ENCODE assay signal across 9 mouse cellular contexts in genomic region chr1:88318531-88319060, GRCm38 (mm10). TPM values are rescaled to one million over a fixed set of nuclear protein-coding genes. Genes with fewer than 3 reads are reported as not detected.
DNase-seq lines count a peak whose midpoint lies in the region; ATAC-seq and TF ChIP-seq lines count a peak whose summit lies in the region.
"Had no signal": no experiment of that assay in that cellular context is flagged by ENCODE, and none has a peak within 500 bp of the region (broad histone marks: within the 10 kb centered on the region; RNA-seq: fewer than 3 reads in every experiment).

No protein-coding gene starts in this region.

- no peak overlapping the region for H3K27ac ChIP-seq in hindbrain, embryonic 11.5 days (ENCODE audit: low read depth, low read length)
- no peak overlapping the region for H3K27ac ChIP-seq in hindbrain, embryonic 16.5 days (ENCODE audit: low read depth, low read length)
- no peak overlapping the region for H3K27ac ChIP-seq in cortical plate, adult 2 months (ENCODE audit: insufficient read depth, low read length)
- no peak overlapping the region for H3K27ac ChIP-seq in neural tube, embryonic 11.5 days (ENCODE audit: low read depth, low read length)
- no peak overlapping the region for H3K27ac ChIP-seq in forebrain, embryonic 15.5 days (replicated peaks)
- H3K27ac ChIP-seq: limb, embryonic 12.5 days had no signal

- TF ChIP-seq POLR2A in cortical plate, adult 2 months (IDR thresholded peaks at IDR 0.05; ENCODE audit: extremely low read depth, insufficient read depth, low read length), result no peak

- peak; percentile 26 for TF ChIP-seq CTCF in C2C12 (IDR thresholded peaks at IDR 0.05; ENCODE audit: control insufficient read depth, insufficient read depth, insufficient read length)
- TF ChIP-seq CTCF in cortical plate, adult 2 months (IDR thresholded peaks at IDR 0.05; ENCODE audit: extremely low read depth, insufficient read depth, low read length), result peak; percentile 80

- H3K9me3 ChIP-seq in hindbrain, embryonic 11.5 days (ENCODE audit: control insufficient read depth, low read length), result no peaks in the 10 kb centered on the region
- no peaks in the 10 kb centered on the region for H3K9me3 ChIP-seq in hindbrain, embryonic 16.5 days (ENCODE audit: control insufficient read depth, low read length)
- no peaks in the 10 kb centered on the region for H3K9me3 ChIP-seq in neural tube, embryonic 11.5 days (ENCODE audit: control insufficient read depth, low read length)
- H3K9me3 ChIP-seq in forebrain, embryonic 15.5 days, result no peaks in the 10 kb centered on the region
- H3K9me3 ChIP-seq: limb, embryonic 12.5 days had no signal

- no peak overlapping the region for H3K4me3 ChIP-seq in hindbrain, embryonic 11.5 days (ENCODE audit: low read depth, low read length)
- no peak overlapping the region for H3K4me3 ChIP-seq in hindbrain, embryonic 16.5 days (ENCODE audit: low read length)
- no peak overlapping the region for H3K4me3 ChIP-seq in C2C12 (ENCODE audit: insufficient read depth, poor library complexity, severe bottlenecking)
- H3K4me3 ChIP-seq in cortical plate, adult 2 months (ENCODE audit: insufficient read depth, low read length), result no peak overlapping the region
- no peak overlapping the region for H3K4me3 ChIP-seq in neural tube, embryonic 11.5 days (ENCODE audit: low read depth, low read length)
- no peak overlapping the region for H3K4me3 ChIP-seq in forebrain, embryonic 15.5 days
- H3K4me3 ChIP-seq: limb, embryonic 12.5 days had no signal

- no peak overlapping the region for H3ac ChIP-seq in C2C12 (ENCODE audit: control insufficient read depth, insufficient read length, low read depth)

- H3K79me2 ChIP-seq in C2C12 (ENCODE audit: control insufficient read depth, insufficient read depth), result no peaks in the 10 kb centered on the region

- no peak for ATAC-seq in hindbrain, embryonic 11.5 days (ENCODE audit: low FRiP score)
- ATAC-seq in hindbrain, embryonic 16.5 days, result no peak
- no peak for ATAC-seq in neural tube, embryonic 11.5 days (ENCODE audit: insufficient read depth, low FRiP score, low TSS enrichment)
- no peak for ATAC-seq in forebrain, embryonic 15.5 days (replicated peaks)

- H3K4me2 ChIP-seq in hindbrain, embryonic 11.5 days (replicated peaks; ENCODE audit: low read depth, low read length), result no peak overlapping the region
- no peak overlapping the region for H3K4me2 ChIP-seq in hindbrain, embryonic 16.5 days (ENCODE audit: low read length)
- no peak overlapping the region for H3K4me2 ChIP-seq in neural tube, embryonic 11.5 days (ENCODE audit: low read depth)
- H3K4me2 ChIP-seq in forebrain, embryonic 15.5 days (replicated peaks), result no peak overlapping the region
- H3K4me2 ChIP-seq: limb, embryonic 12.5 days had no signal

- no peaks in the 10 kb centered on the region for H3K79me3 ChIP-seq in C2C12 (ENCODE audit: low read depth)

- H3K9ac ChIP-seq in hindbrain, embryonic 11.5 days (ENCODE audit: low read depth, low read length), result no peak overlapping the region
- H3K9ac ChIP-seq in hindbrain, embryonic 16.5 days (ENCODE audit: low read depth, low read length), result no peak overlapping the region
- H3K9ac ChIP-seq in neural tube, embryonic 11.5 days (ENCODE audit: low read length), result no peak overlapping the region
- no peak overlapping the region for H3K9ac ChIP-seq in forebrain, embryonic 15.5 days (replicated peaks)
- H3K9ac ChIP-seq: limb, embryonic 12.5 days had no signal

- no peaks in the 10 kb centered on the region for H3K4me1 ChIP-seq in hindbrain, embryonic 11.5 days (replicated peaks; ENCODE audit: control insufficient read depth, insufficient read depth, low read length)
- no peaks in the 10 kb centered on the region for H3K4me1 ChIP-seq in hindbrain, embryonic 16.5 days (ENCODE audit: control insufficient read depth, insufficient read depth, low read depth, low read length)
- H3K4me1 ChIP-seq in cortical plate, adult 2 months (ENCODE audit: control insufficient read depth, insufficient read depth, low read length), result no peaks in the 10 kb centered on the region; the same call in 1 of the 2 replicates
- no peaks in the 10 kb centered on the region for H3K4me1 ChIP-seq in neural tube, embryonic 11.5 days (ENCODE audit: control insufficient read depth, insufficient read depth, low read length)
- no peaks in the 10 kb centered on the region for H3K4me1 ChIP-seq in forebrain, embryonic 15.5 days
- H3K4me1 ChIP-seq: limb, embryonic 12.5 days had no signal

- H3K36me3 ChIP-seq in hindbrain, embryonic 11.5 days (ENCODE audit: control insufficient read depth, insufficient read depth, low read length), result no peaks in the 10 kb centered on the region
- no peaks in the 10 kb centered on the region for H3K36me3 ChIP-seq in hindbrain, embryonic 16.5 days (ENCODE audit: control insufficient read depth, insufficient read depth, low read length)
- H3K36me3 ChIP-seq in C2C12 (ENCODE audit: control insufficient read depth, insufficient read depth), result no peaks in the 10 kb centered on the region
- H3K36me3 ChIP-seq in neural tube, embryonic 11.5 days (ENCODE audit: control insufficient read depth, insufficient read depth, low read length), result no peaks in the 10 kb centered on the region
- no peaks in the 10 kb centered on the region for H3K36me3 ChIP-seq in forebrain, embryonic 15.5 days
- H3K36me3 ChIP-seq: limb, embryonic 12.5 days had no signal

- DNase-seq in hindbrain, embryonic 11.5 days (ENCODE audit: low spot score), result peak; percentile 83
- DNase-seq in adipocyte (ENCODE audit: low spot score), result peak; percentile 69
- DNase-seq in layer of hippocampus, adult 9-10 months (ENCODE audit: low spot score), result peak; percentile 47
- DNase-seq in neural tube, embryonic 11.5 days (ENCODE audit: low spot score), result peak; percentile 63

- 76% methylated on average over 6 of the region's 6 CpGs for WGBS in hindbrain, embryonic 11.5 days
- WGBS in hindbrain, embryonic 16.5 days, result 73% methylated on average over 6 of the region's 6 CpGs
- 78% methylated on average over 6 of the region's 6 CpGs for WGBS in neural tube, embryonic 11.5 days
- WGBS in forebrain, embryonic 15.5 days, result 75% methylated on average over 6 of the region's 6 CpGs

- no peaks in the 10 kb centered on the region for H3K27me3 ChIP-seq in hindbrain, embryonic 11.5 days (ENCODE audit: control insufficient read depth, insufficient read depth, low read length)
- no peaks in the 10 kb centered on the region for H3K27me3 ChIP-seq in hindbrain, embryonic 16.5 days (replicated peaks; ENCODE audit: control insufficient read depth, insufficient read depth, low read length)
- no peaks in the 10 kb centered on the region for H3K27me3 ChIP-seq in C2C12 (ENCODE audit: control insufficient read depth, insufficient read depth, insufficient read length)
- no peaks in the 10 kb centered on the region for H3K27me3 ChIP-seq in neural tube, embryonic 11.5 days (ENCODE audit: control insufficient read depth, insufficient read depth, low read length)
- no peaks in the 10 kb centered on the region for H3K27me3 ChIP-seq in forebrain, embryonic 15.5 days
- H3K27me3 ChIP-seq: limb, embryonic 12.5 days had no signal

TF ChIP-seq in C2C12, 6 proteins besides CTCF, POLR2A, EP300 and RAD21:
- TF ChIP-seq MAX (IDR thresholded peaks at IDR 0.05) (no peak), CEBPB (IDR thresholded peaks at IDR 0.05; ENCODE audit: low read depth) (no peak), MYOD1 (IDR thresholded peaks at IDR 0.05; ENCODE audit: control insufficient read depth, insufficient read length, low read depth) (no peak), FOSL1 (IDR thresholded peaks at IDR 0.05; ENCODE audit: insufficient read depth, low read length, poor library complexity, severe bottlenecking) (no peak), USF1 (IDR thresholded peaks at IDR 0.05; ENCODE audit: low read depth) (no peak), MYOG (IDR thresholded peaks at IDR 0.05; ENCODE audit: control insufficient read depth, extremely low read depth, insufficient read length) (no peak)

RNA-seq across cellular contexts. Expression of gene Trpm8, which starts 41.1 kb away (rescaled TPM):
- not detected in 2 replicates for polyA plus RNA-seq in hindbrain, embryonic 11.5 days (2014; fragmentation: Nextera tagmentation; extraction: Ambion mirVana)
- polyA plus RNA-seq in hindbrain, embryonic 16.5 days (2015; fragmentation: Nextera tagmentation; extraction: Ambion mirVana), result 0.10 and 0.14 TPM in 2 replicates
- 0.02 TPM for polyA plus RNA-seq in C2C12 (2012; fragmentation: generic; extraction: Trizol)
- polyA plus RNA-seq in cortical plate, adult 2 months (2012; rRNA removed), result 0.02 and 0.04 TPM in 2 replicates
- not detected in 2 replicates for polyA plus RNA-seq in neural tube, embryonic 11.5 days (2014; fragmentation: Nextera tagmentation; extraction: Ambion mirVana)
- 0.06 and 0.11 TPM in 2 replicates for polyA plus RNA-seq in forebrain, embryonic 15.5 days (2015; fragmentation: Nextera tagmentation; extraction: Ambion mirVana)
- polyA plus RNA-seq: limb, embryonic 12.5 days had no signal

RNA-seq across cellular contexts. Expression of gene Hjurp, which starts 41.2 kb away (rescaled TPM):
- polyA plus RNA-seq in hindbrain, embryonic 11.5 days (2014; fragmentation: Nextera tagmentation; extraction: Ambion mirVana), result 126 and 136 TPM in 2 replicates
- 66.4 and 80.3 TPM in 2 replicates for polyA plus RNA-seq in hindbrain, embryonic 16.5 days (2015; fragmentation: Nextera tagmentation; extraction: Ambion mirVana)
- polyA plus RNA-seq in C2C12 (2012; fragmentation: generic; extraction: Trizol), result 54.4 TPM
- 60.9 and 61.0 TPM in 2 replicates for polyA plus RNA-seq in cortical plate, adult 2 months (2012; rRNA removed)
- 136 and 141 TPM in 2 replicates for polyA plus RNA-seq in neural tube, embryonic 11.5 days (2014; fragmentation: Nextera tagmentation; extraction: Ambion mirVana)
- polyA plus RNA-seq in forebrain, embryonic 15.5 days (2015; fragmentation: Nextera tagmentation; extraction: Ambion mirVana), result 115 and 118 TPM in 2 replicates
